Comparison of ENCODE assay signal across 8 mouse cellular contexts in the genomic region with DNA sequence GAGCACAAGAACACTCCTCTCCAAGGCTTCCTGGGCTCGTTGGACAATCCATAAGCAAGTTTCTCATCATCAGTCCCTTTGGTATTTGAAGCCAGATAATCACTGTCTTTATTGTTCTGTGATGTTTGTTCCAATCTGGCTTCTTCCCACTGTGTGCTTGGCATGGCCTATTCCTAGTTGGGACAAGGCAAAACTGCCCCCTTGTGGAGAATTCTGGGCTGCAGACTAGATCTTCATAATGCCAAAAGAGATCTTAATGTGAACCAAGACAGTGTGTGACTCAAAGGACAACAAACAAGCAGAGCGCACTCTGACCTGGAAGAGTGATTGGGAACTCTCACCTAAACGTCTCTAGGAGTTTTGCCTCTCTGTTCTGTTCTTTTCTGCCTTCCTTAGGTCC. TPM values are rescaled to one million over a fixed set of nuclear protein-coding genes. Genes with fewer than 3 reads are reported as not detected.
DNase-seq lines count a peak whose midpoint lies in the region; ATAC-seq and TF ChIP-seq lines count a peak whose summit lies in the region.

No protein-coding gene starts in this region.

- no peaks in the 10 kb centered on the region for H3K36me3 ChIP-seq in limb, embryonic 14.5 days (ENCODE audit: control insufficient read depth, insufficient read depth, low read length)
- H3K36me3 ChIP-seq in limb, embryonic 10.5 days: no peaks in the 10 kb centered on the region
- H3K36me3 ChIP-seq in embryonic facial prominence, embryonic 14.5 days (ENCODE audit: control insufficient read depth, insufficient read depth, low read length): no peaks in the 10 kb centered on the region

- peak; percentile 5 for DNase-seq in gastrocnemius, adult 18-20 months (ENCODE audit: low spot score)
- DNase-seq in gastrocnemius, adult 8-10 months (ENCODE audit: low spot score in 2 of 2): no peak
- peak; percentile 9 for DNase-seq in limb, embryonic 14.5 days (ENCODE audit: low spot score)
- DNase-seq in limb, embryonic 10.5 days (ENCODE audit: low spot score): no peak
- DNase-seq in Muller cell, postnatal 12 days (ENCODE audit: inconsistent ontology term): peak; percentile 64
- peak; percentile 37 for DNase-seq in embryonic facial prominence, embryonic 14.5 days (ENCODE audit: low spot score)
- DNase-seq in frontal cortex, postnatal 10 days (ENCODE audit: low spot score in 2 of 2): no peak

- no peak for TF ChIP-seq POLR2A in limb, embryonic 14.5 days (IDR thresholded peaks at IDR 0.05; ENCODE audit: borderline replicate concordance, extremely low read depth, insufficient read depth, insufficient read length)

- no peak overlapping the region for H3K4me2 ChIP-seq in limb, embryonic 14.5 days (replicated peaks; ENCODE audit: low read depth, low read length, severe bottlenecking)
- no peak overlapping the region for H3K4me2 ChIP-seq in embryonic facial prominence, embryonic 14.5 days (ENCODE audit: low read depth, low read length)

- no peak overlapping the region for H3K9ac ChIP-seq in limb, embryonic 14.5 days (ENCODE audit: low read depth, low read length, severe bottlenecking)
- no peak overlapping the region for H3K9ac ChIP-seq in embryonic facial prominence, embryonic 14.5 days (ENCODE audit: low read depth, low read length)

- no peak for ATAC-seq in limb, embryonic 14.5 days (ENCODE audit: low FRiP score, low read depth)
- no peak for ATAC-seq in embryonic facial prominence, embryonic 14.5 days (ENCODE audit: low read depth)
- no peak for ATAC-seq in megakaryocyte, adult 5-6 weeks (ENCODE audit: poor library complexity, severe bottlenecking)

- no peaks in the 10 kb centered on the region for H3K9me3 ChIP-seq in limb, embryonic 14.5 days (ENCODE audit: control insufficient read depth, low read length)
- no peaks in the 10 kb centered on the region for H3K9me3 ChIP-seq in limb, embryonic 10.5 days (replicated peaks)
- H3K9me3 ChIP-seq in embryonic facial prominence, embryonic 14.5 days (ENCODE audit: control insufficient read depth, low read length): no peaks in the 10 kb centered on the region

- no peak overlapping the region for H3K4me3 ChIP-seq in limb, embryonic 14.5 days (replicated peaks; ENCODE audit: low read length)
- no peak overlapping the region for H3K4me3 ChIP-seq in limb, embryonic 10.5 days
- no peak overlapping the region for H3K4me3 ChIP-seq in embryonic facial prominence, embryonic 14.5 days (ENCODE audit: low read depth, low read length)

- H3K27ac ChIP-seq in limb, embryonic 14.5 days (replicated peaks; ENCODE audit: low read depth, low read length): no peak overlapping the region
- no peak overlapping the region for H3K27ac ChIP-seq in limb, embryonic 10.5 days
- no peak overlapping the region for H3K27ac ChIP-seq in embryonic facial prominence, embryonic 14.5 days (replicated peaks; ENCODE audit: low read depth, low read length)

- no peaks in the 10 kb centered on the region for H3K4me1 ChIP-seq in limb, embryonic 14.5 days (ENCODE audit: control insufficient read depth, insufficient read depth, low read length)
- H3K4me1 ChIP-seq in limb, embryonic 10.5 days: no peaks in the 10 kb centered on the region
- H3K4me1 ChIP-seq in embryonic facial prominence, embryonic 14.5 days (ENCODE audit: control insufficient read depth, insufficient read depth, low read length): no peaks in the 10 kb centered on the region

- no peaks in the 10 kb centered on the region for H3K27me3 ChIP-seq in limb, embryonic 14.5 days (ENCODE audit: control insufficient read depth, insufficient read depth, low read length)
- no peaks in the 10 kb centered on the region for H3K27me3 ChIP-seq in limb, embryonic 10.5 days (ENCODE audit: low read depth, poor library complexity, severe bottlenecking)
- no peaks in the 10 kb centered on the region for H3K27me3 ChIP-seq in embryonic facial prominence, embryonic 14.5 days (replicated peaks; ENCODE audit: control insufficient read depth, insufficient read depth, low read length)

- WGBS in limb, embryonic 14.5 days: 56% methylated on average over 3 of the region's 3 CpGs
- 54% methylated on average over 3 of the region's 3 CpGs for WGBS in limb, embryonic 10.5 days
- WGBS in embryonic facial prominence, embryonic 14.5 days: 43% methylated on average over 3 of the region's 3 CpGs

RNA-seq across cellular contexts. Expression of gene A2m, which starts 23.4 kb away (rescaled TPM):
- under 1 TPM in 1 of 2 experiments, not detected in 1; 0.07 TPM for total RNA-seq in gastrocnemius, adult 18-20 months (2021)
- total RNA-seq in gastrocnemius, adult 8-10 months (2022): under 1 TPM in 1 of 4 experiments, not detected in 3; 0.07 TPM
- 5.1 and 5.2 TPM in 2 replicates for polyA plus RNA-seq in limb, embryonic 14.5 days (2012; rRNA removed)
- polyA plus RNA-seq in limb, embryonic 14.5 days (2014; fragmentation: Nextera tagmentation; extraction: Ambion mirVana): 3.5 and 4.5 TPM in 2 replicates
- 0.80 and 1.3 TPM in 2 replicates for polyA plus RNA-seq in limb, embryonic 10.5 days (2016; fragmentation: Nextera tagmentation; extraction: Ambion mirVana)
- polyA plus RNA-seq in embryonic facial prominence, embryonic 14.5 days (2014; fragmentation: Nextera tagmentation; extraction: Ambion mirVana): 2.4 and 3.1 TPM in 2 replicates
- not detected in 2 replicates for total RNA-seq in megakaryocyte, adult 5-6 weeks (2015)
- total RNA-seq in megakaryocyte, adult 5-6 weeks (2017): 0.08 TPM in 1 of 2 replicates, not detected in the other

Comparison
In these comparisons a context has a peak if more than half of its experiments do, and no peak if none do; other contexts are left out.
1. DNase-seq: peak in gastrocnemius, adult 18-20 months (single experiment), limb, embryonic 14.5 days (single experiment), Muller cell, postnatal 12 days (single experiment) and embryonic facial prominence, embryonic 14.5 days (single experiment); none in gastrocnemius, adult 8-10 months (0 of 2), limb, embryonic 10.5 days (single experiment) and frontal cortex, postnatal 10 days (0 of 2).